Mouse (Mus musculus) liver (tissue): ENCODE results near the gene Zfyve19.
A peak's percentile ranks its signal among the peaks of the same experiment; 100 is the strongest.

Experiments
- DNase-seq: peaks from one replicate; pipeline ENCODE4 v3.0.0-alpha.2; 2020; ENCODE audit warnings: mixed read lengths

Zfyve19 gene

DNA sequence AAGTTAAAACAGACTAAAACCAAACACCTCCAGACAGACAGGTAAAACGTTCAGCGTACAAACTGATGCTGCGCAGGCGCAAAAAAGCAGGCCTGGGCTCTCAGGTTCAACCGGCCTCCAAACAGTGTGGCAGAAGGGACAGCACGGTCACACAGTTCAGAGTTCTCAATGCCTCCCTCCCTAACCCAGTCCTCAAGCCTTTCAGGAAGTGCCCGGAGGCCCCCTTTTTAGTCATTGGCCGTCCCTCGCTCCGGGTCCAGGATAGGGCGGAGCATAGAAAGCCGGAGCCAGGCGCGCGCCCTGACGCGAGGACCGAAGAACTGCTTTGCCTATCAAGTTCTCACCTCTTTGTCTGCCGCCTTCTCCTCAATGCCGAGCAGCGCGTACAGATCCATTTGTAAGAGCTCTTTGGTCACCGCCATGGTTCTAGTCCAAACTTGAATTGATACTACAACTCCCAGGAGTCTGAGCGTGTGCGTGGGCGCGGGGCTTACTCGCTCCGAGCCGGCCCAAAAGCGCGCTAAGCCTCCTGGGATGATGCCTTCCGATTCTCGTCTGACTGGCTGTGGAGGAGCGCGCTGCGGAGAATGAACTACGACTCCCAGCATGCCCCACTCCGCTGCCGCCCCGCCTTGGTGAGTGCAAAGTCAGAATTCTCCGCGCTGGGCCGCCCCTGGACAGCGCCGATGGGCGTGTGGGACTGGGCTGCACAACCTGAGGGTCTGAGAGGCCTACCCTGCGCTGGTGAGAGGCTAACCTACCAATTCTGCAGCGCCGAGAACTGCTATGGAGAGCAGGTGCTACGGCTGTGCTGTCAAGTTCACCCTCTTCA is at the start of gene Zfyve19, which contains the start of gene Dnajc17:
Zfyve19 (plus strand) TSS at position 274 of the 832 bp plus-strand sequence.
Dnajc17 (minus strand) TSS at position 452 of the 832 bp plus-strand sequence.
- DNase-seq = peak; percentile 95

DNA sequence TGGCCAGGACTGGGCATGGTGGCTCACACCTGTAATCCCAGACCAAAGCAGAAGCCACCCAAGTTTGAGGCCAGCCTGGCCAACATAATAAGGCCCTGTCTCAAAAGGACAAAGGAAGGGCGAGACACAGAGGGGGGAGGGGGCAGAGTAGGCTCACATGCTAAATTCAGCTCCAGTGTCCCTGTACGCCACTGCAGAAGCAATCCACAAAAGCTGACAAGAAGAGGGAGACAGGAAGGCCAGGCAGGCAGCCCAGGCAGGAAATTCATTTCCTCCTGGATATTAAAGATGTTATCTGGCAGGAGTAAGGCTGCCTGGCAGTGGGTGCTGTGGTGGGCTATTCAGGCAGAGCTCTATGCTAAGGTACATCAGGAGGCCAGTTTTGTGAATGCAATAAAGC is 47.2 kb upstream of the Zfyve19 start:
- DNase-seq = no peak

DNA sequence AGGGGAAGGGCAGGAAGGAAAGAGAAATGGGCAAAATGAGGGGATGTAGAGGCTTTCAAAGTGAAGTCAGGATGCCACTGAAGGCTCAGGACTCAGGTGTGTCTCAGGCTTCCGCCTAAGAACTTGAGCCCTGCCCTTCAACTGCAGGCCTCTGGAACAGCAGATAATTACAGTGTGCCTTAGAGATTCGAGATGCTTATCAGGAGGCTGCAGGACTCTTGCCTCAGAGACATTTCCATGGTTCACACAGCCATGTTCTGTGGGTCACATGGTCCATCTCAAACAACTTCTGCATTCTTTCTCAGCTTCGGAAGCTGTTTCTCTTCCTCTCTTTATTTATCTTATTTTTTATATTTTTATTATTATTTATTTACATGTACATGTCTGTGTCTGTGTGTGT is 45.3 kb upstream of the Zfyve19 start:
- no peak for DNase-seq

DNA sequence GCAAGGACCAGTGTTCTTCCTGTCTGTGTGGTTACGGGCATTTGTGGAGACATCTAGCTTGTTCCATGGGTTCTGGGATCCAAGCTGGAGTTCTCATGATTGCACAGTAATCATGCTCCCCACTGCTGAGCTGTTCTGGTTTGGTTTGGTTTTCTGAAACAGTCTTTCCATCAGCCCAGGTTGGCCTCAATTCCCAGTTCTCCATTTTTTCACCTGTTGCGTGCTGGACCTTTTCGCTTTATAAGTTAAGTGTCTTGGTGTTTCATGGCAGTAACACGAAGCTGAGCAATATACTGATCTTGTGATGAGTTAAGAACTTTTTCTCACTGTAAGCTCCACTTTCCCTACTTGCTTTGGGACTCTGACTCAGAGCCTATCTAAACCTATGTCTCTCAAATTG is 44.4 kb upstream of the Zfyve19 start:
- no peak for DNase-seq

DNA sequence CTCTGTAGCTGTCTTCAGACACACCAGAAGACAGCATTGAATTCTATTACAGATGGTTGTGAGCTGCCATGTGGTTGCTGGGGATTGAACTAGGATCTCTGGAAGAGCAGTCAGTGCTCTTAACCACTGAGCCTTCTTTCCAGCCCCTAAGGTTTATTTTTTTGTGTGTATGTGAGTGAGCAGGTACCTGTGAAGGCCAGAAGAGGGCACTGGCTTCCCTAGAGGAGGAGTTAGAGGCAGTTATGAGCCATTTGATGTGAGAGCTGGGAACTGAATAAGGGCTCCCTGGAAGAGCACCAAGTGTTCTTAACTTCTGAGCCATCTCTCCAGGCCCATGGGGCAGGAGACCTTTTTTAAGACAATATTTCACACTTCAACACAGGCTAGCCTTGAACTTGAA is 43.0 kb upstream of the Zfyve19 start:
- DNase-seq = no peak

DNA sequence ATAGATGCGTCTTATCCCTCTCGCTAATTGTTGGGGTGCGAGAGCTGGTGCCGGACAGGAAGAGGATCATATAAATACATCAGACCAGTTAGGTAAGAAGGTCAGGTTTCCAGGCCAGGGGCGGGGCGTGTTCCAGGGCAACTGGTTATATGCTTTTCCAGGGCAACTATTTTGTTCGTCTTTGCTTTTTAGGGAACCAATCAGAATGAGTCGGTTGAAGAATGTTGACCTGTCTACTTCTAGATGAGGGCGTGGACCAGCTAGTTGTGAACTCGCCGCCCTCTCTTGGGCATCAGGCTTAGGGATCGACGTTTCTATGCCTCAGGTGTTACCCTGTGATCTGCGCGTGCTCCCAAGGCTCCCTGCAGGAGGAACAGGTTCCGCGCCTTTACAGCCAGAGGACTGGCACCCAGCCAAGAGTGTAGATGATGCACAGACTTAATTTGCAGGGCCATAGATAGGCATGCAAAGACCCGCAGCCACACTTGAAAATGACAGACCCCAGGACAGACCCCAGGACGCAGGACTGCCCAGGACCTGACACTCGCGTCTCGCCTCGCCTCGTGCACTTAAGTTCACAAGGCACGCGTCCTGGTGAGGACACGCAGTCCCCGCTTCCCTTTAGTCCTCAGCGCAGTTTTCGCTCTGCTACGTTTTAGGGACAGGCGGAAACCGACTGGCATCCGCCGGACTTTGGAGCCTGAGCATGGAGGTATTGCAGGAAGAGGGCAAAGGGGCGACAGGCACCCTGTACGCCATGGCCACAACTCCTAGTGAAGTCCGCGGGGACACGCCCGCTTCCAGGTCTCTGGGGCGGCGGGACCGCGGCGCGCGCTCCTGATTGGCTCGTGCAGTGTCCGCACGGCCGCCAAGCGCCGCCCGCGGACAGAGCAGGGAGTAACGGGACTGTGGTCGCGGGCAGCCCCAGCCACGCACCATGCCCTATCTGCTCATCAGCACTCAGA is 41.2 kb upstream of the Zfyve19 start, which contains the start of gene Gchfr:
Gchfr (plus strand) TSS at position 873 of the 965 bp plus-strand sequence.
- peak; percentile 77 for DNase-seq

DNA sequence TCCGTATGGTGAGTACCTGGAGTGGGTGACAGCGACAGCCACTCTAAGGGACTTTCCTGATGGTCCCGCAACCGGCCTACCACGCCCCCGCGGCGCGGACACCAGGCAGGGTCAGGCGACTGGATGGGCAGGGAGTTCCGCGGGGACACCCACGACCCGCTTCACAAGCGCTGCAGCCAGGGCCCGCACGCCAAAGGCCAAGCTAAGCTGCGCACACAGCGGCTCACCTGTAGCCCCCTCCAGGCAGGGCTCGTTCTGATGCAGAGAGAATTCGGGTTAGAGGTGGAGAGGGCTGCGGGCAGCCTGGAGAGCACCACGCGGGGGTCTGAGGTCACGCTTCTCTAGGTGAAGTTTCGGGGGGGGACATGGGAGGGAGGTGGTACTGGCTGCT is 40.6 kb upstream of the Zfyve19 start:
- DNase-seq = no peak

DNA sequence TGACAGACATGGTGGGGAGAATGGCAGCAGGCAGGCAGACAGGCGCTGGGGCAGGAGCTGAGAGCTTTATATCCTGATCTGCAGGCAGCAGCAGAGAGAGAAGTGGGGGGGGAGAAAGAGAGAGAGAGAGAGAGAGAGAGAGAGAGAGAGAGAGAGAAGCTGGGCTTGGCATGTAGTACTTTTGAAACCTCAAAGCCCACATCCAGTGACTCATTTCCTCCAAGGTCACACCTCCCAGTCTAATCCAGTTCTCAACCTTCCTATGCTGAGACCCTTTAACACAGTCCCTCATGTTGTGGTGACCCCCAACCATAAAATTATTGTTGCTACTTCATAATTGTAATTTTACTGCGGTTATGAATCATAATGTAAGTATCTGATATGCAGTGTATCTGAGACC is 38.1 kb upstream of the Zfyve19 start:
- DNase-seq = no peak

DNA sequence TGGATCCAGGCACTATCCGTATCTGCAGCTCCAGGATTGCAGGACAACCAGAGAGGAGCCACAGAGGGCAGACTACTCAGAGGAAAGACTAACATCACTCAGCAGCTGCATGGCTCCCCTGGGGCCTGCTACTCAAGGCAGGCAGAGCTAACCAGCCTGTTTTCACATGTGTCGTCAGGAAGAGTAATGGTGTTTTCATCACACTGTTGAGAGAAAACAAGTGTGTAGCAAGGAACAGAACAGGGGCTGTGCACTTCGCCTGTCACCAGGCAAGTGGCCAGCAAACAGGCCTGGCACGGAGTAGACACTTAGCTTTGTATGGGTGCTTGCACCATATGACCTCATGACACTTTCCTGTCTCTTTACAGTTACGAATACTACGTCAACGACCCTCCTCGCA is 36.8 kb upstream of the Zfyve19 start:
- DNase-seq = no peak

DNA sequence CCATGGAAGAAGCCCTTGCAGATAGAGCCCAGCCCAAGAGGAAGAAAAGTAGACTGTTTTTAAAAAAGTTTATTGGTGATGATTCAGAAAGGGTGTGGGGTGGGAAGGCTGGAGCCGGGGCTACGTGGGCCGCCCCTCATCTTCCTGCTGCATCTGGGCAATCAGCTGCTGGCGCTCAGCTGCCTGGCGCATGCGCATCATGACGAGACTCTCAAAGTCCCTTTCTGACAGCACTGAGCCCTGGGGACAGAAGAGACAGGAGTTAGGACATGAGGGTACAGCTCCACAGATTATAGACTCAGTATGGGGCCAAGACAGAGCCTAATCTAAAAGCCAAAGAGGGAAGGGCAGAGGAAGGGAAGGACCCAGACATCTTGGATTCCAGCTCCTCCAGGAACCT is 36.0 kb upstream of the Zfyve19 start:
- no peak for DNase-seq

DNA sequence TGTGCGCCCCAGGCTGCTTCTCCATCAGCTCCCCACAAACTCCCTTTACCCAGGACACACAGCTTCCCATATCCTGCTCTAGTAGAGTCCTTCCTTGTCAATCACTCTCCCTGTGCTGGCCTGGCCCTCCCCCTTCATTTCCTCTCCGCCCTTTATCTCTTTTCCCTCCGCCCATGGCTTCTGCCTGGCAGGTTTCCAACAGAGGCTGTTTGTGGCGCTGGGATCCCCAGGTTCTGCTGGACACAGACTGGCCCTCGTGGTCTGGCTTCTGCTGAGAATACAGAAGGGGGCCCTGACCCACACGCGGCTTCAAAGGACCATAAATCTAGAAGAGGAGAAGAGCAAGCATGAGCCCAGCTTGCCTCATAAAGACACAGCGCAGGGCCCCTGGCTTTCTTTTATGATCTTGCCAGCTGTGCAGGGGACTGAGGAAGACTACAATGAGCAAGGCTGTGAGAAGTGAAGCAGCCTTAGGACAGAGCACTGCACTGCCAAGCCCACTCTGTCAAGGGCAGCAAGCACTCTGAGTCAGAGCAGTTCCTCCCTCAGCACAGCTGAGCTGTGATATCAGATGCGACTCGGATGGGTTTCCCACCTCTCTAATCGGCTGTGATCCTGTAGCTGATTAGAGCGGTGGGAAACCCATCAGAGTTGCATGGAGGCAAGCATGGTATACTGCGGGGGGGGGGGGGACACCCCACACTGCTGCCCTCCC is 35.4 kb upstream of the Zfyve19 start:
- DNase-seq = peak; percentile 73

DNA sequence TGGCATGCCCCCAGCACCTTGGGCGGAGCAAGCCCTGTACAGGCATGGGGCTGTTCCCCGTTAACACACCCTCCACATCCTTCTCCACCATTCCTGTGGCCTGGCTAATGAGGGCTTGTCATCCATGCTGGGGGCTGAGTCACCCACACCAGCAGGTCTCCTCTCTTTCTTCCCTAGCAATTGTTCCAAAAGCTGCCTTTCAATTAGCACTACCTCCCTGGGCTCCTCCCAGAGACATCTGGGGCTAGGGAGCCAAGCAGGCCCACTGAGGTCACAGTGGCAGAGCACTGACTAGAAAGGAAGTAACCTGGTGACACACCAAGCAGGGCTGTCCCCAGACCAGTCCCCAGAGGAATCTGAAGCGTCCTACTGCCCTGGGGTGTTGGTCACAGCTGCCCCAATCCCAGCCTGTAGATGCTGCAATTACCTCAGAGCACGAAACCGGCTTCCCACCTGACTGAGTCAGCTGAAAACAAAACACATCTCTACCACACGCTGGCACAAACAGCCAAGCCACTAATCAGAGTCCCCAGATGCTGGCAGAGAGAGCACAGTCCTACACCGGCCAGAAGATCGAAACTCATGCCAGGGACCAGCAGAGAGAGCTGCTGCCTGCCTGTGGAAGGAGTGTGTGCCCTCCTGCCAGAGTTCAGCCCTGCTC is 34.3 kb upstream of the Zfyve19 start, which contains the start of gene Gm14137:
Gm14137 (plus strand) TSS at position 519 of the 661 bp plus-strand sequence.
- no peak for DNase-seq

DNA sequence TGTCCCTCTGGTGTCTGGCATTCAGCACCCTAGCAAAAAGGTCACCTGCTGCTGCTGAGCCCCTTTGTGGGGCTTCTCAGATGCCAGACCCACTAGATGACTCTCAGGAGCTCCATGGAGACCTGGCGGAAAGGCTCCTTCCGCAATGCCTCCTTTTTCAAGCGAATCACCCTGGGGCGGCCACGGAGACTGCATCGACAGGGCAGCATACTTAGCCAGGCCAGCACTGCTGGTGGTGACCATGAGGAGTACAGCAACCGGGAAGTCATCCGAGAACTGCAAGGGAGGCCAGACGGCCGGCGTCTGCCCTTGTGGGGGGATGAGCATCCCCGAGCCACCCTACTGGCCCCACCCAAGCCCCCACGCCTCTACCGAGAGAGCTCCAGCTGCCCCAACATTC is 33.6 kb upstream of the Zfyve19 start:
- DNase-seq = no peak

DNA sequence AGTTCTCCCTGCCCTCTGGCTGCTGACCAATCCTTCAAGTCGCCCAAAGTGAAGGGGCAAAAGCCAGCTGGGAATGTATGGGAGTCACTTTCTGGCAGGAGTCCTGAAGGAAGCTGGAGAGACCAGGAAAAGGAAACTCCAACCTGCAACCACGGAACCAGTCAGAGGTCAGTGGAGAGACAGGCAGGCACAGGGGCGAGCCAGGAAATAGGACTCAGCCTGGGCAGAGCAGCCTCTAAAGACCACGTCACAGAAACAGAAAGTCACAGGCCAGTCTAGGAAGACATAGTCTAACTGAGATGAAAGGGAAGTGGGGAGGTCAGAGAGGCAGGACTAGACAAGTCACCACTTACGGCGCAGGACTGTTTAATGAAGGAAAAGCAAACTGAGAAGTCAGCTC is 32.8 kb upstream of the Zfyve19 start:
- DNase-seq = no peak

DNA sequence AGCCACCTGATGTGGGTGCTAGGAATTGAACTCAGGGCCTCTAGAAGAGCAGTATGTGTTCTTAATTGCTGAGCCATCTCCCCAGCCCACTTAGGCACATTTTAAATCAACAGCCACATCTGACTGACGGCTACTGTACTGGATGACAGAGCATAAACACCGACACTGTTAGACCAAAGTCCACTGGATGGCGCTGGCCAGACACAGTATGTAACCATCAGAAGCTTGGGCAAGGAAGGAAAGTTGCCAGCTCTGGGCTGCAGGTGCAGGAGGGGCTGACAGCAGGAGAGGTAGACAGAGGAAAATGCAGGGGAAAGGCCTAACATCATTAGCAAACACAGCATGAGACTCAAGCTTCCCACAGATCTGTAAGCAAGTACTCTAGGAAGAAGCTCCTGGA is 31.7 kb upstream of the Zfyve19 start:
- no peak for DNase-seq

DNA sequence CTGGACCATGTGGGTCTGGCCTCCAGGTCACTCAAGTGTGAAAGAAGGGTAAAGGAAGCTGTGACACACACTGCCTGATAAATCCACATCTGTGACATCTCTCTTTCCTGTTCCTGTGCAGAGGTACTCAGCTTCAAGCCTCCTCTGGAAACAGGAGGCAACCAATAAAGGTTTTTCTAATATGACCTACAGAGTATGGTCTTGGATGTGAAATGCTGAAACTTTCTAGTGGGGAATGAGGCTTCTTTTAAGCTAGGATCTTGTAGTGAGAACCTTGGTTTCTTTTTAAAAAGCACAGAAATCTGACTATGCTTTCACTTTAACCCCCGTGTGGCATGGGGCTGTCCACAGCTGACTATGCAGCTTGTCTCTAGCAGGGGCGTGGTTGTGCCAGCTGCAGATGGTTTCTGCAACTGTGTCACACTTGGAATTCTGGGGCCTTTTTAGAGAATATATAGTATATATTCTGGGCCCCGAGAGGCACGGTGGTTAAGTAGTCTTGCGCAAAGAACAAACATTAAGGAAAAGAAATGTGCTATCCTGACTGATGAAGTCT is 31.0 kb upstream of the Zfyve19 start:
- no peak for DNase-seq

DNA sequence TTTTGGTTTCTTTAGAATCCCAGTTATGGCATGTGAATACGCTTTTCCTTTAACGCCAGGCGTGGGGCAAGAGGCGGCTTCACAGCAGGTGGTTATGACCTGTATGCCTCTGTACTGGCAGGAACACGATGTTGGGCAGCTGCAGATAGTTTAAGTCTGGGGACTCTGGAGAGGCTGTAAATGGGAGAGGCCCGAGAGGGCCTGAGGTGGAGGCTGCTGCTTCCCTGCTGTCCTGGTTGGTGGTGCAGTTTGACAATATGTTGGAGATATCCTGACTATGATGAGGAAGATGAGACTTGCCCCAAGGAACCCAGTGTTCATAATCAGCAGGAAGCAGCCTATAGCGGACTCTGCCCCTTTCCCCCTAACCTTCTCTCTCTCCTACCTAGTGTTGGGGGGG is 25.5 kb upstream of the Zfyve19 start:
- DNase-seq = no peak

DNA sequence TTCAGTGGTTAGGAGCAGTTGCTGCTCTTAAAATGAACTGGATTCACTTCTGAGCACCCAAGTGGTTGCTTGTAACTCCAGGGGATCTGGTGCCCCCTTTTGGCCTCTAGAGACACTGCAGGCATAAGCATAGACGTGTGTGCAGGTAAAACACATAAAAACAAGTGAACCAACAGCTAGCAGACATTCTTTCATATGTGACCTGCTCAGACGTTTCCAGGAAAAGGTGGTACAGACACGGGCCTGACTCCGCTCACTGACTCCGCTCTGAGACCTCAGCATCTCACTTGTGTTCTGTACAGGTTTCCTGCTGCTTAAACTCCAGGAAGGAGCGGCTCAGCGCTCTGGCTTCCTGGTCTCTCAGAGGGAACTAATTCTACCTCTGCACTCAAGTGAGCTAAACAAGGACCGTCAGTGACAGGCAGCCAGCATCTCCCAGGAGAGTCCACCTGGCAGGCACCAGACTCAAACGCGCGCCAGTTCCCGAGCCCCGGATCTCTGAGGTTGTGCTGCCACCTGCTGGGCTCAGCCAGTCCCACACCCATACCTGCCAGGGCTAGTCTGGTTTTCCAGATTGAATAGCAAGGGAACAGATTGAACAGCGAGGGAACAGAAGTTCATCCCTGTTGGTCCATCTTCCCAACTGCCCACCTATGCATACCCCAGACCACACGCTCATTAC is 19.2 kb upstream of the Zfyve19 start:
- DNase-seq = peak; percentile 89

DNA sequence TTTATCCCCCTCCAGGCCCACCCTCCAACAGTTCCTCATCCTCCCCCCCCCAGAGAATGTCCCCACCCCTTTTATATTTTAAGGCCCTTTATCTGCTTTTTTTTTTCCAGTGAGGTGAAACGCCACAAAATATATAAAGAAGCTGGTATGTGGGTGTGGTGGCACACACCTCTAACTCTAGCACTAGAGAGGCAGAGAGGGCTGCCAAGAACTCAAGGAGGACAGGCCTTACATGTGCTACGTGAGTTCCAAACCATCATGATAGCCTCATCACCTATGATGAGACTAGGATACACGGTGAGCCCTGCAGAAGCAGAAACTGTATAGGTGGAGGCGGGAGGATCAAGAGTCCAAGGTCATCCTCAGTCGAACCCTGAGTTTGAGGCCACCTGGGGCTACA is 17.4 kb upstream of the Zfyve19 start:
- no peak for DNase-seq

DNA sequence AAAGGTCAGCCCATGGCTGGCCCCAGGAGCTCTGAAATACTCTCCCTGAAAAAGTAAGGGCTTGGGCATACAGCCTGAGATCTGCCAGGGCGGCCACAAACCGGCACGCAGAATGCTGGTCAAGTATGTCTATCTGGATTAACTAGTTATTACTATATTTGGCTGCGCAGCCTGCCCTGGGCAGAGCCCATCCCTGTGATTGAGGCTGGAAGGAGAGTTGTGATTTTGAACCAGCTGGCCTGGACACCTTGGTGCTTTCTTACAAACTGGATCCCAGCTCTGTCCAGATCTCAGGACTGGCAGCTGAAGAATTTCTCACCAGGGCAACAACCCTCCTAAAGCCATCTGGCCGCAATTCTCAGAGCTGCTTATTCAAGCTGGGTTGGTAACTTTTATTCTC is 14.3 kb upstream of the Zfyve19 start:
- DNase-seq = no peak
